29 mouse cellular contexts compared by ENCODE assay signal in genomic region chr8:113028880-113029279, GRCm38 (mm10).
DNase-seq lines count a peak whose midpoint lies in the region; ATAC-seq and TF ChIP-seq lines count a peak whose summit lies in the region.
"Had no signal": no experiment of that assay in that cellular context is flagged by ENCODE, and none has a peak within 500 bp of the region (broad histone marks: within the 10 kb centered on the region; RNA-seq: fewer than 3 reads in every experiment).

No protein-coding gene starts in this region.

- H3K27me3 ChIP-seq in forebrain, embryonic 14.5 days (replicated peaks; ENCODE audit: control insufficient read depth, insufficient read depth, low read length) = no peaks in the 10 kb centered on the region
- no peaks in the 10 kb centered on the region for H3K27me3 ChIP-seq in forebrain, postnatal 0 days (ENCODE audit: insufficient read depth, low read length)
- H3K27me3 ChIP-seq in embryonic facial prominence, embryonic 14.5 days (replicated peaks; ENCODE audit: control insufficient read depth, insufficient read depth, low read length) = no peaks in the 10 kb centered on the region
- no peaks in the 10 kb centered on the region for H3K27me3 ChIP-seq in limb, embryonic 15.5 days
- H3K27me3 ChIP-seq: forebrain, embryonic 15.5 days; heart, embryonic 13.5 days; hindbrain, embryonic 15.5 days; liver, embryonic 13.5 days; neural tube, embryonic 12.5 days had no signal

- TF ChIP-seq POLR2A in brain, embryonic 14.5 days (IDR thresholded peaks at IDR 0.05; ENCODE audit: borderline replicate concordance, extremely low read depth, insufficient read depth, insufficient read length, poor library complexity, severe bottlenecking) = no peak

- H3K4me2 ChIP-seq in forebrain, embryonic 14.5 days (ENCODE audit: low read length) = no peak overlapping the region
- no peak overlapping the region for H3K4me2 ChIP-seq in forebrain, postnatal 0 days (ENCODE audit: low read depth)
- H3K4me2 ChIP-seq in embryonic facial prominence, embryonic 14.5 days (ENCODE audit: low read depth, low read length) = peak overlapping the region; percentile 26
- peak overlapping the region; percentile 28; the same call in 1 of the 2 replicates for H3K4me2 ChIP-seq in limb, embryonic 15.5 days
- H3K4me2 ChIP-seq: forebrain, embryonic 15.5 days; heart, embryonic 13.5 days; hindbrain, embryonic 15.5 days; liver, embryonic 13.5 days; neural tube, embryonic 12.5 days had no signal

- H3K4me1 ChIP-seq in forebrain, embryonic 14.5 days (ENCODE audit: control insufficient read depth, insufficient read depth, low read length) = no peaks in the 10 kb centered on the region
- no peaks in the 10 kb centered on the region for H3K4me1 ChIP-seq in forebrain, postnatal 0 days (ENCODE audit: insufficient read depth)
- H3K4me1 ChIP-seq in embryonic facial prominence, embryonic 14.5 days (ENCODE audit: control insufficient read depth, insufficient read depth, low read length) = 0 out of 2 replicates have a peak, but pooled peaks cover 7% of the 10 kb centered on the region
- H3K4me1 ChIP-seq in limb, embryonic 15.5 days = no peaks in the 10 kb centered on the region
- H3K4me1 ChIP-seq: hindbrain, embryonic 15.5 days; liver, embryonic 13.5 days; neural tube, embryonic 12.5 days had no signal

- no peaks in the 10 kb centered on the region for H3K9me3 ChIP-seq in forebrain, embryonic 14.5 days (replicated peaks; ENCODE audit: control insufficient read depth, low read length)
- no peaks in the 10 kb centered on the region for H3K9me3 ChIP-seq in forebrain, postnatal 0 days (ENCODE audit: low read length)
- H3K9me3 ChIP-seq in embryonic facial prominence, embryonic 14.5 days (ENCODE audit: control insufficient read depth, low read length) = no peaks in the 10 kb centered on the region
- H3K9me3 ChIP-seq in limb, embryonic 15.5 days = no peaks in the 10 kb centered on the region
- H3K9me3 ChIP-seq: forebrain, embryonic 15.5 days; heart, embryonic 13.5 days; hindbrain, embryonic 15.5 days; liver, embryonic 13.5 days; neural tube, embryonic 12.5 days had no signal

- no peak for TF ChIP-seq CTCF in forebrain, postnatal 0 days (IDR thresholded peaks at IDR 0.05; ENCODE audit: low read depth)
- TF ChIP-seq CTCF in brain, embryonic 14.5 days (IDR thresholded peaks at IDR 0.05; ENCODE audit: borderline replicate concordance, extremely low read depth, insufficient read depth, insufficient read length) = no peak

- no peak for ATAC-seq in forebrain, embryonic 14.5 days
- no peak for ATAC-seq in forebrain, postnatal 0 days
- 0 out of 2 replicates have a peak, but pooled peaks have one; percentile 26 for ATAC-seq in embryonic facial prominence, embryonic 14.5 days (ENCODE audit: low read depth)
- ATAC-seq in limb, embryonic 15.5 days (ENCODE audit: insufficient number of reproducible peaks, low FRiP score, low TSS enrichment, low read depth) = no peak
- ATAC-seq: CD4-positive, CD25-positive, alpha-beta regulatory T cell, adult 4 months; forebrain, embryonic 15.5 days; lung, postnatal 0 days; midbrain, embryonic 16.5 days had no signal

- 88% methylated on average over 9 of the region's 9 CpGs for WGBS in forebrain, embryonic 14.5 days
- 81% methylated on average over 9 of the region's 9 CpGs for WGBS in forebrain, postnatal 0 days
- 60% methylated on average over 9 of the region's 9 CpGs for WGBS in embryonic facial prominence, embryonic 14.5 days
- 42% methylated on average over 9 of the region's 9 CpGs for WGBS in limb, embryonic 15.5 days

- peak; percentile 6 for DNase-seq in forebrain, embryonic 14.5 days (ENCODE audit: low spot score)
- DNase-seq in forebrain, postnatal 0 days = no peak
- peak; percentile 20 for DNase-seq in brain, embryonic 14.5 days (ENCODE audit: low read depth)
- DNase-seq in embryonic facial prominence, embryonic 14.5 days (ENCODE audit: low spot score) = peak; percentile 79
- no peak for DNase-seq in cerebellum, postnatal 4 days (ENCODE audit: low spot score in 2 of 2)
- no peak for DNase-seq in gastrocnemius, adult 18-20 months (ENCODE audit: low spot score)
- DNase-seq: adrenal gland, postnatal 14 days; cerebellum, adult 11-12 months; cerebellum, adult 9-11 months; gastrocnemius, postnatal 10 days; heart, postnatal 10 days; kidney, adult 2 months; kidney, postnatal 10 days; layer of hippocampus, postnatal 36 days; liver, embryonic 13.5 days; lung, adult 18-20 months; right cerebral cortex, postnatal 4 days; thymus, adult 2 months; thymus, postnatal 36 days had no signal

- no peak overlapping the region for H3K27ac ChIP-seq in forebrain, embryonic 14.5 days (ENCODE audit: low read depth, low read length)
- H3K27ac ChIP-seq in forebrain, postnatal 0 days (ENCODE audit: low read depth, low read length) = no peak overlapping the region
- no peak overlapping the region for H3K27ac ChIP-seq in embryonic facial prominence, embryonic 14.5 days (replicated peaks; ENCODE audit: low read depth, low read length)
- H3K27ac ChIP-seq in limb, embryonic 15.5 days = no peak overlapping the region
- H3K27ac ChIP-seq: forebrain, embryonic 15.5 days; heart, embryonic 13.5 days; hindbrain, embryonic 15.5 days; liver, embryonic 13.5 days; macrophage; neural tube, embryonic 12.5 days had no signal

- no peak overlapping the region for H3K9ac ChIP-seq in forebrain, embryonic 14.5 days (ENCODE audit: low read length)
- H3K9ac ChIP-seq in forebrain, postnatal 0 days = no peak overlapping the region
- no peak overlapping the region for H3K9ac ChIP-seq in embryonic facial prominence, embryonic 14.5 days (ENCODE audit: low read depth, low read length)
- H3K9ac ChIP-seq in limb, embryonic 15.5 days = no peak overlapping the region
- H3K9ac ChIP-seq: forebrain, embryonic 15.5 days; heart, embryonic 13.5 days; hindbrain, embryonic 15.5 days; liver, embryonic 13.5 days; neural tube, embryonic 12.5 days had no signal

- no peak overlapping the region for H3K4me3 ChIP-seq in forebrain, embryonic 14.5 days (ENCODE audit: low read depth, low read length)
- no peak overlapping the region for H3K4me3 ChIP-seq in forebrain, postnatal 0 days (ENCODE audit: low read depth, low read length)
- H3K4me3 ChIP-seq in embryonic facial prominence, embryonic 14.5 days (ENCODE audit: low read depth, low read length) = no peak overlapping the region
- H3K4me3 ChIP-seq in limb, embryonic 15.5 days = no peak overlapping the region
- H3K4me3 ChIP-seq: forebrain, embryonic 15.5 days; heart, embryonic 13.5 days; hindbrain, embryonic 15.5 days; liver, embryonic 13.5 days; myocyte; neural tube, embryonic 12.5 days had no signal

- no peaks in the 10 kb centered on the region for H3K36me3 ChIP-seq in forebrain, embryonic 14.5 days (ENCODE audit: control insufficient read depth, insufficient read depth, low read length)
- H3K36me3 ChIP-seq in forebrain, postnatal 0 days (ENCODE audit: insufficient read depth) = no peaks in the 10 kb centered on the region
- H3K36me3 ChIP-seq in embryonic facial prominence, embryonic 14.5 days (ENCODE audit: control insufficient read depth, insufficient read depth, low read length) = no peaks in the 10 kb centered on the region
- no peaks in the 10 kb centered on the region for H3K36me3 ChIP-seq in limb, embryonic 15.5 days
- H3K36me3 ChIP-seq: forebrain, embryonic 15.5 days; heart, embryonic 13.5 days; hindbrain, embryonic 15.5 days; liver, embryonic 13.5 days; neural tube, embryonic 12.5 days had no signal

Comparison
In these comparisons a context has a peak if more than half of its experiments do, and no peak if none do; other contexts are left out.
1. DNase-seq: peak in forebrain, embryonic 14.5 days (single experiment), brain, embryonic 14.5 days (single experiment) and embryonic facial prominence, embryonic 14.5 days (single experiment); none in forebrain, postnatal 0 days (single experiment), cerebellum, postnatal 4 days (0 of 2) and gastrocnemius, adult 18-20 months (single experiment).
2. H3K4me2 ChIP-seq: peak in embryonic facial prominence, embryonic 14.5 days (single experiment) and limb, embryonic 15.5 days (single experiment); none in forebrain, embryonic 14.5 days (single experiment) and forebrain, postnatal 0 days (single experiment).